Mouse (Mus musculus): Measurements from ENCODE around the gene Kctd6. TPM values are rescaled to one million over a fixed set of nuclear protein-coding genes. Genes with fewer than 3 reads are reported as not detected.

Gene Kctd6
- polyA plus RNA-seq, 1 experiment from 2014 or later: 7.2 TPM

DNA sequence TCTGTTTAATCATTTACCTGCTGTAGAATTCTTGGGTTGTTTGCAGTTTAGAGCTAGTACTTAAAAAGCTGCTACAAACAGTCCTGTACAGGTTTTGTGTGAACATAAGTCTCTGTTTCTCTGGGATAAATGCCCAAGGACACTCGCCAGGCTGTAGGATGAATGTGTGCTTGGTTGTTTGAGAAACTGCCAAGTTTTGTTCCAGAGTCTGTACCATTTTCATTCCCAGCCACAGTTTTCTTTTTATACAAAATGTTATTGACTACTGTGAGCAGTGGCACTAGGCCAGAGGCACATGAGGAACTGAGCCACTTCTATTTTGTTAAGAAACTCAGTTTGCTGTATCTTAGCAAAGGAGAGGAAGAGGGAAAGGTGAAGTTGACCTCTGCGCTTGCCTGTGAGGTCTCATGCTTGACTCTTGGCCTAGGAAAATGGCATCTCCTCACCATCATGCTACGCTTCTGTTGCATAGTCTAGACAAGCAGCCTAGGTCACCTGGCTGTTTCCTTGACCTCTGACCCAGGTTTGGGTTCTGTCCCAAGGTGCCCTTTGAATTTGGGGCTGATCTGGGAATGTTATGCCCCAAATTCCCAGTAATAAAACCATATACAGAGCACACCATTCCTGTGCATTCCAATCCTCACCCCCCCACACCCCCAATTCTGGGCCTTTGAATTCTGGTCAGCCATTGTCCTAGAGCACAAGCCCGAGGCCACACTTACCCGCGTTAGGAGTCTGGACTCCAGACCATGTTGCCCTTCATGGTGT is 27.5 kb upstream of the Kctd6 start:
- Histone ChIP-seq H3K36me3 (ENCODE audit: control insufficient read depth, insufficient read depth, low read length) (no peaks in the 10 kb centered on the region), H3K27ac (ENCODE audit: low read length) (no peak overlapping the region), H3K9me3 (replicated peaks; ENCODE audit: control insufficient read depth, low read length, poor library complexity, severe bottlenecking) (no peaks in the 10 kb centered on the region), H3K4me3 (ENCODE audit: low read depth, low read length) (no peak overlapping the region), H3K27me3 (ENCODE audit: control insufficient read depth, insufficient read depth, low read depth, low read length) (no peaks in the 10 kb centered on the region), H3K4me1 (ENCODE audit: control insufficient read depth, insufficient read depth, low read length) (no peaks in the 10 kb centered on the region), H3K9ac (ENCODE audit: low read depth, low read length) (no peak overlapping the region), H3K4me2 (ENCODE audit: low read length) (no peak overlapping the region)
- no peak for ATAC-seq
- 87% methylated on average over 6 of the region's 6 CpGs for WGBS

GRCm38 (mm10) chr14:8190556-8190955 is 23.4 kb upstream of the Kctd6 start:
- ATAC-seq: no peak
- Histone ChIP-seq H3K36me3 (ENCODE audit: control insufficient read depth, insufficient read depth, low read length) (no peaks in the 10 kb centered on the region), H3K4me1 (ENCODE audit: control insufficient read depth, insufficient read depth, low read length) (no peaks in the 10 kb centered on the region), H3K27me3 (ENCODE audit: control insufficient read depth, insufficient read depth, low read depth, low read length) (no peaks in the 10 kb centered on the region), H3K9me3 (replicated peaks; ENCODE audit: control insufficient read depth, low read length, poor library complexity, severe bottlenecking) (no peaks in the 10 kb centered on the region), H3K27ac (ENCODE audit: low read length) (no peak overlapping the region), H3K4me2 (ENCODE audit: low read length) (no peak overlapping the region), H3K9ac (ENCODE audit: low read depth, low read length) (no peak overlapping the region), H3K4me3 (ENCODE audit: low read depth, low read length) (no peak overlapping the region)
- 93% methylated on average over 3 of the region's 3 CpGs for WGBS

DNA sequence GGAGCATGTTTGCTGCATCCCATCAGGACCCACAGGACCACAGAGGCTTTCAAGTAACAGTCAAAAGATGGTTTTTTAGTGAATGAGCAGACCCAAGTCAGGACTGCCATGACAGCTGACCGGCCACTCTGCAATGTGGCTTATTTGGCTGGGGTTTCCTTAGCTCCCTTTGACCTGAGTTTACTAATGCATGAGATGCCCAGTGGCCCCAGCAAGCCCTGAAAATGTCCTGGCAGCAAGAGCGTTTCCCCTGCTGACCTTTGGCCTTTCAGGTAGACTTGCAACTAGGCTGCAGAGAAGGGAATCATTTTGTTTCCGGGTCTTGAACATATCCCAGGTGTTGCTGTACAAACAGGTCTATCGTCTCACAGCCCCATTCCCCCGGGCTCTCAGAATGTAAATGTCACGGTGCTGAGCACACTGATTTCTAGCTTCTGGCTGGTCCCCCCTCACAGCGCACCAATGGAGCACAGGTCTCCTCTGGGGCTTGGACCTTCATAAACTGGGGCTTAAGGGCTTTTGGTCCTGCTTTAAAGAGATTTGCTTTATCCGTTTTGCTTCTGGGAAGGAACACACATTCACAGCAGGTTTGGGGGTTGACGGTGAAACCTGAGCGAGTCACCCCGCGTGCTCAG is 22.5 kb upstream of the Kctd6 start:
- H3K27ac ChIP-seq (ENCODE audit: low read length): no peak overlapping the region
- H3K4me3 ChIP-seq (ENCODE audit: low read depth, low read length): no peak overlapping the region
- H3K4me2 ChIP-seq (ENCODE audit: low read length): no peak overlapping the region
- no peaks in the 10 kb centered on the region for H3K27me3 ChIP-seq (ENCODE audit: control insufficient read depth, insufficient read depth, low read depth, low read length)
- H3K36me3 ChIP-seq (ENCODE audit: control insufficient read depth, insufficient read depth, low read length): no peaks in the 10 kb centered on the region
- no peak for ATAC-seq
- H3K4me1 ChIP-seq (ENCODE audit: control insufficient read depth, insufficient read depth, low read length): no peaks in the 10 kb centered on the region
- 66% methylated on average over 12 of the region's 12 CpGs for WGBS
- no peak overlapping the region for H3K9ac ChIP-seq (ENCODE audit: low read depth, low read length)
- H3K9me3 ChIP-seq (replicated peaks; ENCODE audit: control insufficient read depth, low read length, poor library complexity, severe bottlenecking): no peaks in the 10 kb centered on the region

GRCm38 (mm10) chr14:8192727-8193126 is 21.2 kb upstream of the Kctd6 start:
- Histone ChIP-seq H3K4me1 (ENCODE audit: control insufficient read depth, insufficient read depth, low read length) (no peaks in the 10 kb centered on the region), H3K9ac (ENCODE audit: low read depth, low read length) (no peak overlapping the region), H3K27ac (ENCODE audit: low read length) (no peak overlapping the region), H3K9me3 (replicated peaks; ENCODE audit: control insufficient read depth, low read length, poor library complexity, severe bottlenecking) (no peaks in the 10 kb centered on the region), H3K4me2 (ENCODE audit: low read length) (no peak overlapping the region), H3K36me3 (ENCODE audit: control insufficient read depth, insufficient read depth, low read length) (no peaks in the 10 kb centered on the region), H3K27me3 (ENCODE audit: control insufficient read depth, insufficient read depth, low read depth, low read length) (no peaks in the 10 kb centered on the region), H3K4me3 (ENCODE audit: low read depth, low read length) (no peak overlapping the region)
- WGBS: 92% methylated on average over 6 of the region's 6 CpGs
- ATAC-seq: no peak

GRCm38 (mm10) chr14:8200769-8201168 is 13.2 kb upstream of the Kctd6 start:
- no peak for ATAC-seq
- Histone ChIP-seq H3K36me3 (ENCODE audit: control insufficient read depth, insufficient read depth, low read length) (no peaks in the 10 kb centered on the region), H3K4me3 (ENCODE audit: low read depth, low read length) (no peak overlapping the region), H3K9me3 (replicated peaks; ENCODE audit: control insufficient read depth, low read length, poor library complexity, severe bottlenecking) (no peaks in the 10 kb centered on the region), H3K4me1 (ENCODE audit: control insufficient read depth, insufficient read depth, low read length) (no peaks in the 10 kb centered on the region), H3K9ac (ENCODE audit: low read depth, low read length) (no peak overlapping the region), H3K27ac (ENCODE audit: low read length) (no peak overlapping the region), H3K27me3 (ENCODE audit: control insufficient read depth, insufficient read depth, low read depth, low read length) (no peaks in the 10 kb centered on the region), H3K4me2 (ENCODE audit: low read length) (no peak overlapping the region)
- WGBS: 89% methylated on average over 5 of the region's 5 CpGs

- H3K4me1 ChIP-seq (ENCODE audit: control insufficient read depth, insufficient read depth, low read length): no peaks in the 10 kb centered on the region
- no peak overlapping the region for H3K4me3 ChIP-seq (ENCODE audit: low read depth, low read length)
- H3K27me3 ChIP-seq (ENCODE audit: control insufficient read depth, insufficient read depth, low read depth, low read length): no peaks in the 10 kb centered on the region
- no peak overlapping the region for H3K9ac ChIP-seq (ENCODE audit: low read depth, low read length)
- ATAC-seq: no peak
- no peak overlapping the region for H3K4me2 ChIP-seq (ENCODE audit: low read length)
- H3K27ac ChIP-seq (ENCODE audit: low read length): no peak overlapping the region
- H3K36me3 ChIP-seq (ENCODE audit: control insufficient read depth, insufficient read depth, low read length): no peaks in the 10 kb centered on the region
- 81% methylated on average over 3 of the region's 3 CpGs for WGBS
- H3K9me3 ChIP-seq (replicated peaks; ENCODE audit: control insufficient read depth, low read length, poor library complexity, severe bottlenecking): no peaks in the 10 kb centered on the region
Observed at GRCm38 (mm10) chr14:8201715-8202114, 12.2 kb upstream of the Kctd6 start.

DNA sequence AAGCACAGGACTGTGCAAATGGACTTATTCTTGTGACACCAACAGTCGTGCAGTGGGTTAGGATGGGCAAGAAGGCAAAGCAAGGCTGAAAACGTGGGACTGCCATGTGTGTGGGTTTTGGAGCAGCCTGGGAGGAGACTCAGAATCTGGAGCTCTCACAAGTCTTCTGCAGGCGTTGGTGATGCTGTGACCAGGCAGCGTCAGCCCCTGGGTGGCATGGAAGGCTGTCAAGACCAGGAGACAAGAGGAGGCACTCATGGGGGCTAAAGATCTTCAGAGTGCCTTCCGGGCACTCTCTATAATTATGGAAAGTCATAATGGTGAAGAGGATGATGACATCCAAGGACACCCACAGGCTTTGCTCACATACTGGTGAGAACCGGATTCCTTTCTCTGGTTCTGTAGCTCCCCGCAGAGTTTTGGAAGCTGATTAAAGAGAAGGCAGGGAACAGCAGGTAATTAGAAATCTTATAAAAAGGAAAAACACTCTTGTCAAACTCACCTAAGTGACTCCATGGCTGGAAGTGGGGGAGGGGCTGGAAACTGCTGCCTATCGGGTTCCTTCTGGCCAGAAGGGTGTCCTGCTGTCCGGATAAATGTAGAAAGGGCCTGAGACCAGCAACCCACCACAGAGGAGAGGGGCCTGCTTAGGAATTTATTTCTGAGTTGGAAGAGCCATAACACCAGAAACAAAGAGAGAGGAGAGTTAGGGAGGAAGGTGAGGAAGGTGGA is 7.6 kb upstream of the Kctd6 start:
- no peak for ATAC-seq
- WGBS: 56% methylated on average over 9 of the region's 9 CpGs
- Histone ChIP-seq H3K4me2 (ENCODE audit: low read length) (no peak overlapping the region), H3K36me3 (ENCODE audit: control insufficient read depth, insufficient read depth, low read length) (no peaks in the 10 kb centered on the region), H3K4me1 (ENCODE audit: control insufficient read depth, insufficient read depth, low read length) (no peaks in the 10 kb centered on the region), H3K27me3 (ENCODE audit: control insufficient read depth, insufficient read depth, low read depth, low read length) (no peaks in the 10 kb centered on the region), H3K9me3 (replicated peaks; ENCODE audit: control insufficient read depth, low read length, poor library complexity, severe bottlenecking) (no peaks in the 10 kb centered on the region), H3K27ac (ENCODE audit: low read length) (no peak overlapping the region), H3K4me3 (ENCODE audit: low read depth, low read length) (no peak overlapping the region), H3K9ac (ENCODE audit: low read depth, low read length) (no peak overlapping the region)

DNA sequence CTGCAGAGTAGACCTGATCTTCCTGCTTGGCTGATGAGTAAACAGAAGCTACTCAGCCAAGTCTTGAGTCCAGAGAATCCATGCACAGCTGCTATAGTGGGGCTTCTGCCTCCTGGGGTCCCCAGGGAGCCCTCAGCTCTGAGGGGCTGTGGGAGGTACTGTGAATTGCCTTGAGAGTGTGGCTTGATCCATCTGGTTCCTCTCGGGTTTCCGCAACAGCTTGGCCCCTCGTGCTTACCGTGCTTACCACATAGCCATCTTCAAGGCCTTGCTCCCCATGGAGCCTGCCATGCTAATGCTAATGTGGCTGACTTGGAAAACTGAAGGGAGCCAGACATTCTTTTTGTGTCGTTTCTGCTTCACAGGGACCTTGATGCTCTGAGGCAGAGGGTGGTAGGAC is 6.8 kb upstream of the Kctd6 start:
- Histone ChIP-seq H3K36me3 (ENCODE audit: control insufficient read depth, insufficient read depth, low read length) (no peaks in the 10 kb centered on the region), H3K9me3 (replicated peaks; ENCODE audit: control insufficient read depth, low read length, poor library complexity, severe bottlenecking) (no peaks in the 10 kb centered on the region), H3K27me3 (ENCODE audit: control insufficient read depth, insufficient read depth, low read depth, low read length) (no peaks in the 10 kb centered on the region), H3K4me3 (ENCODE audit: low read depth, low read length) (no peak overlapping the region), H3K9ac (ENCODE audit: low read depth, low read length) (no peak overlapping the region), H3K4me2 (ENCODE audit: low read length) (no peak overlapping the region), H3K27ac (ENCODE audit: low read length) (no peak overlapping the region), H3K4me1 (ENCODE audit: control insufficient read depth, insufficient read depth, low read length) (no peaks in the 10 kb centered on the region)
- WGBS: 12% methylated on average over 5 of the region's 5 CpGs
- ATAC-seq: 0 out of 2 replicates have a peak, but pooled peaks have one; percentile 33

GRCm38 (mm10) chr14:8207543-8207942 is 6.4 kb upstream of the Kctd6 start:
- H3K36me3 ChIP-seq (ENCODE audit: control insufficient read depth, insufficient read depth, low read length): no peaks in the 10 kb centered on the region
- no peaks in the 10 kb centered on the region for H3K4me1 ChIP-seq (ENCODE audit: control insufficient read depth, insufficient read depth, low read length)
- H3K27me3 ChIP-seq (ENCODE audit: control insufficient read depth, insufficient read depth, low read depth, low read length): no peaks in the 10 kb centered on the region
- no peak overlapping the region for H3K4me2 ChIP-seq (ENCODE audit: low read length)
- H3K4me3 ChIP-seq (ENCODE audit: low read depth, low read length): no peak overlapping the region
- 47% methylated on average over 5 of the region's 5 CpGs for WGBS
- H3K9ac ChIP-seq (ENCODE audit: low read depth, low read length): no peak overlapping the region
- H3K27ac ChIP-seq (ENCODE audit: low read length): no peak overlapping the region
- no peaks in the 10 kb centered on the region for H3K9me3 ChIP-seq (replicated peaks; ENCODE audit: control insufficient read depth, low read length, poor library complexity, severe bottlenecking)
- ATAC-seq: peak; percentile 36; the same call in 1 of the 2 replicates

Data from midbrain, embryonic 16.5 days (tissue).